Mouse (Mus musculus) testis, adult 2 months (tissue): Measurements from ENCODE around the gene Hnrnpa0.

Experiments used
- CTCF ChIP-seq: fragments of 200-500 bp; IDR thresholded peaks from 2 replicates; pipeline ENCODE4 v1.5.1; 2012; ENCODE audit warnings: low read depth, mild to moderate bottlenecking, inconsistent platforms, low read length, moderate library complexity; ENCODE audit not compliant: control insufficient read depth, insufficient read depth, insufficient replicate concordance
- POLR2A ChIP-seq: fragments of 200-500 bp; IDR thresholded peaks from 2 replicates; pipeline ENCODE4 v1.6.1; 2012; ENCODE audit warnings: low read depth, mild to moderate bottlenecking, inconsistent platforms, low read length, moderate library complexity; ENCODE audit not compliant: control insufficient read depth

DNA sequence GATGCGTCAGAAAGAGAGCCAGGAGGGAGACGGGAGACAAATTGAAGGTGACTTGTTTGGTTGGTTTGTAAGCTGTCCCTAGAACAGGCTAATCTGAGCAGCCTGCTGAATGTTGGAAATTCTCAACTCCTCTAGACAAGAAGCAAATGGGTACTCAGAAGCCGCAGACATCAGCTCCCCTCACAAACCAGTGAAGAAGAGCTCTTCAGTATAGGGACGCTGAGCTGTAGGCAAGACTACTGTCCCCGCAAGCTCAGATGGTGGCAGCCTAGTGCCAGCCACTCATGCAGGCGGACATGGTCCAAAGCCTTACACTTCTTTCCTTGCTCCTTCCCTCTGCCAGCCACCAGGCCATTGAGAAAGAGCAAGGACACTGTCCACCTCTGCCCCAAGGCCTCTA is 17.1 kb downstream of the Hnrnpa0 start:
- TF ChIP-seq POLR2A, result no peak
- TF ChIP-seq CTCF, result no peak
